Mouse (Mus musculus): Measurements from ENCODE around the gene Irgm1. TPM values are rescaled to one million over a fixed set of nuclear protein-coding genes. Genes with fewer than 3 reads are reported as not detected.

The Irgm1 gene
- polyA plus RNA-seq, 1 experiment from 2014 or later, result 1.6 TPM

DNA sequence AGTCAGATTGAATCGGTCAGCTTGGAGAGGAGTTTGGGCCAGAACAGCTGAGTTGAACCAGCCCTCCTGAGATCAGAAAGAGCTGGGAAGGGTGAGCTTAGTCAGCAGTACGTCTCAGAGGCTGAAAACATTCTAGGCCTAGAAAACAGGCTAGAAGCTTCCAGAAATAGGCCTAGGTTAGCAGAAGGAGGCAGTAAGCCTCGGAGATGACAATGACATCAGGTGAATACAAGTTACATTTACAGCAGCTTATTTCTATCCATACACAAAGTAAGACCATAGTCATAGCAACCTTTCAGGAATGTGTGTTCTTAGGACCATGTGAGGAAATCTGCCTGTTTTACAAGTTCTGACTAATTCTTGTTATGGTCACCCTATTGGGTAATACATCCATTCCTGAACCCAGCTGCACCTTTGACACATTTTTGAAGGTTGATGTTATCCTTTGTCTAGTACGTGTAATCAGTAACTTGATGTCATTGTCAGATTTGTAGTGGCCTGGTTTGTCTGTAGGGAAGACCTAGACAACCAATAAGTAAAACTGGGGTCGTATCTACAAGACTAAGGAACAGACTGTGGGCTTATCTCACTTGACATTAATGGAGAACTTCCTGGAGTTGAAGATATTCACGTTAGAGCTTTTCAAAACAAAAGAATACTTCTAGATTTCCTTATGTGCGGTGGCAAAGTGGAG is 51.7 kb downstream of the Irgm1 start:
- Histone ChIP-seq H3K4me1 (replicated peaks; ENCODE audit: control insufficient read depth, insufficient read depth, low read length) (peaks cover 28% of the 10 kb centered on the region), H3K4me3 (replicated peaks; ENCODE audit: low read length) (no peak overlapping the region), H3K9me3 (ENCODE audit: control insufficient read depth, low read length) (no peaks in the 10 kb centered on the region), H3K36me3 (ENCODE audit: control insufficient read depth, insufficient read depth) (no peaks in the 10 kb centered on the region), H3K4me2 (ENCODE audit: low read length) (no peak overlapping the region), H3K27ac (ENCODE audit: low read length) (no peak overlapping the region), H3K9ac (replicated peaks; ENCODE audit: low read depth, low read length) (no peak overlapping the region), H3K27me3 (replicated peaks; ENCODE audit: control insufficient read depth, insufficient read depth, low read length) (peaks cover 9% of the 10 kb centered on the region; the same call in 1 of the 2 replicates)
- WGBS, result 76% methylated on average over 7 of the region's 7 CpGs
- no peak for ATAC-seq

DNA sequence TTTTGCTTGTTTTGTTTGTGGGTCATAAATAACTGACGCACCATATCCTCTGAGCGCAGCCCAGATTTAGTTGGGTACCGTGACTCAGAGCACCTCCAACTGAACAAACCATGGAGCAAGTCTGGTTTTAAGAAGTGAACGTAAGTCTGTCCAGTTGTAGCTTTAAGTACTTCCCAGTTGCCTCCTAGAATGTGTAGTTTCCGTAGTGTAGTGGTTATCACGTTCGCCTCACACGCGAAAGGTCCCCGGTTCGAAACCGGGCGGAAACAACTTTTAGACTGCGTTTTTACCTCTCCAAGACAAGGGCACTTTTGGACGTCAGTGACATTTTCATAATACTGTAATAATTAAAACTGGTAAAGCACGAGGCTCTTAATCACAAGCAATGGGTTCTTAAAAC is 53.1 kb downstream of the Irgm1 start:
- no peak for ATAC-seq
- no peaks in the 10 kb centered on the region for H3K36me3 ChIP-seq (ENCODE audit: control insufficient read depth, insufficient read depth)
- peak overlapping the region; percentile 90 for H3K4me2 ChIP-seq (ENCODE audit: low read length)
- H3K9me3 ChIP-seq (ENCODE audit: control insufficient read depth, low read length), result no peaks in the 10 kb centered on the region
- peak overlapping the region; percentile 80 for H3K4me3 ChIP-seq (replicated peaks; ENCODE audit: low read length)
- peaks cover 25% of the 10 kb centered on the region for H3K4me1 ChIP-seq (replicated peaks; ENCODE audit: control insufficient read depth, insufficient read depth, low read length)
- under 1% methylated on average over 16 of the region's 16 CpGs for WGBS
- H3K27ac ChIP-seq (ENCODE audit: low read length), result no peak overlapping the region
- peak overlapping the region; percentile 85 for H3K9ac ChIP-seq (replicated peaks; ENCODE audit: low read depth, low read length)
- 0 out of 2 replicates have a peak, but pooled peaks cover 3% of the 10 kb centered on the region for H3K27me3 ChIP-seq (replicated peaks; ENCODE audit: control insufficient read depth, insufficient read depth, low read length)

DNA sequence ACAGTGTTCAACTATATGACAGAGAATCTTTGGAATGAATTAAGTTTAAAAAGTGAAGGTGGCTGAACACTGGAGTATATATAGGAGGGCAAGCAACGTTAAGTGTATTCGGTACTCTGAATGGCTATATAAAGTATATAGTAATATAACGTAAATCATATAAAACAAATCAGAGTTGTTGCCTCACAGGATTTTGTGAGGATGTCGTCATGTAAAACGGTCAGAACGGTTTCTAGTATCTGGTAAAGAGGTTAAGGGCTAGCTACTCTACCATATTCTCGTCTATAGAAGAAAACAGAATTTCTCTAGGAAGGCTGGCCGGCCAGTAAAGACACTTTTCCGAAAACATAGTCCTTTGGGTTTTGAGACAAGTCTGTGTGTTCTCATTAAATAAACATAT is 53.7 kb downstream of the Irgm1 start:
- no peaks in the 10 kb centered on the region for H3K36me3 ChIP-seq (ENCODE audit: control insufficient read depth, insufficient read depth)
- ATAC-seq, result no peak
- WGBS, result 6% methylated on average over 9 of the region's 9 CpGs
- peak overlapping the region; percentile 90 for H3K4me2 ChIP-seq (ENCODE audit: low read length)
- H3K27me3 ChIP-seq (replicated peaks; ENCODE audit: control insufficient read depth, insufficient read depth, low read length), result 0 out of 2 replicates have a peak, but pooled peaks cover 3% of the 10 kb centered on the region
- peaks cover 28% of the 10 kb centered on the region for H3K4me1 ChIP-seq (replicated peaks; ENCODE audit: control insufficient read depth, insufficient read depth, low read length)
- H3K27ac ChIP-seq (ENCODE audit: low read length), result peak overlapping the region; percentile 96
- no peaks in the 10 kb centered on the region for H3K9me3 ChIP-seq (ENCODE audit: control insufficient read depth, low read length)
- peak overlapping the region; percentile 80 for H3K4me3 ChIP-seq (replicated peaks; ENCODE audit: low read length)
- H3K9ac ChIP-seq (replicated peaks; ENCODE audit: low read depth, low read length), result peak overlapping the region; percentile 85

DNA sequence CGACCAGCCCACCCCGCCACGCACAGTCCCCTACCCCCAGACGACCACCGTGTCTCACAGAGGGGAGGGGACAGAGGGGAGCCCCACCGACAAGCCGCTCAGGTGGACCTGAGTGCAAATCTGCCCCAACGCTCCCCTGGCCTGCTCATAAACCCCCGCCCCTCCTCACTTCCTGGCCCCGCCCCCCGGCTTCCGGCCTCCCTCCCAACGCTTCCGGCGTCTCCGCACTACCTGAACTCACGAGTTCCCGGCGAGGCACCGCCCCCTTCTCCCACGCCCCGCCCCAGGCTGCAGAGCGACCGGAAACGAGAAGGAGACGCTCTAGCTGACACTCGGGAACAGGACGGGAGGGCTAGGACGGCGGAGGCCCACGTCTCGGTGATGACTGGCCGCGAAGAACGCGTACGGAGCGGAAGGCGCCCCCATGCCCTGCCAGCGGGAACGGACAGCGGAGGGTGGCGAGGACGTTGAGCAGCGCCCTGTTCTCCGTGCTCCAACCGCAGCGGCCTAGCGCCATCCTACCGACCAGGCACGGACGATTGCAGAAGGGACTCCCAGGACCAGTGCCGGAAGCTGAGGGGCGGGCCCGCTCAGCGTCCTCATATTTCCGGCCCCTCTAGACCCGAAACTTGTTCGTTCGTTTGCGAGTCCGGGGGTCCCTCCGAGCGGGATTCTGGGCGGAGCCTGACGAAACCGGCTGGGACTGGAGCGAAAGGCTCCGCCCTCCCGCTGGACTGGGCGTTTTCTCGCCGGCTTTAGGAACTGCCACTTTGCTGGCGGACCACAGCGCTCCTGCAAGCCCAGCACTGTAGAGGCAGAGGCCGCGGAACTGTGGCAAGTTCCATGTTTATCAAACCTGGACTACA is 54.5 kb downstream of the Irgm1 start, which contains the start of gene Trim41:
Gene Trim41 (minus strand): TSS at position 554 of the 866 bp plus-strand sequence.
- Histone ChIP-seq H3K9ac (replicated peaks; ENCODE audit: low read depth, low read length) (peak within 1 kb of the TSS; percentile 85), H3K27me3 (replicated peaks; ENCODE audit: control insufficient read depth, insufficient read depth, low read length) (no peaks in the 10 kb centered on the region), H3K9me3 (ENCODE audit: control insufficient read depth, low read length) (no peaks in the 10 kb centered on the region), H3K36me3 (ENCODE audit: control insufficient read depth, insufficient read depth) (no peaks in the 10 kb centered on the region), H3K4me3 (replicated peaks; ENCODE audit: low read length) (peak within 1 kb of the TSS; percentile 80), H3K27ac (ENCODE audit: low read length) (peak within 1 kb of the TSS; percentile 96), H3K4me1 (replicated peaks; ENCODE audit: control insufficient read depth, insufficient read depth, low read length) (peaks cover 28% of the 10 kb centered on the region), H3K4me2 (ENCODE audit: low read length) (peak within 1 kb of the TSS; percentile 90)
- peak; percentile 97 for ATAC-seq
- 0% methylated on average over 77 of the region's 77 CpGs for WGBS

DNA sequence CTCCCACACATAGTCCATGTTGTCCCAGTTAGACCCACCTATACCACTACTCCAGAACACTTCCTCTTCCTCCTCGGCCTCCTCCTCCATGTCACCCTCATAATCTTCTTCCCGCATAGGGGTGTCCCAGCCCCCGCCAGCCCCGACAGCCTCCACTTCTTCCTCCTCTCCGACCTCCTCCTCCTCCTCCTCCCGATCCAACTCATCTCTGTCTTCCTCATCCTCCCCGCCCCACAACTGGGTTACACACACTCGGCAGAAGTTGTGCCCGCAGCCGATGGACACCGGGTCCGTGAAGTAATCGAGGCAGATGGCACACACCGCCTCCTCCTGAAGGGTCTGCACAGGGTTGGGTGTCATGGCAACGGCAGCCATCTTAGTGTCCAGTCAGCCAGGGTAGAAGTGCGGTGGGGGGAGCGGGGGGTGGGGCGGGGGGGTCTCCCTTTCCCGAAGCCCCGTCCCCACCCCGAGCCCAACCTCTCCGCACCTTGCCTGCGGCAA is 55.2 kb downstream of the Irgm1 start:
- WGBS, result 2% methylated on average over 23 of the region's 23 CpGs
- peak overlapping the region; percentile 80 for H3K4me3 ChIP-seq (replicated peaks; ENCODE audit: low read length)

DNA sequence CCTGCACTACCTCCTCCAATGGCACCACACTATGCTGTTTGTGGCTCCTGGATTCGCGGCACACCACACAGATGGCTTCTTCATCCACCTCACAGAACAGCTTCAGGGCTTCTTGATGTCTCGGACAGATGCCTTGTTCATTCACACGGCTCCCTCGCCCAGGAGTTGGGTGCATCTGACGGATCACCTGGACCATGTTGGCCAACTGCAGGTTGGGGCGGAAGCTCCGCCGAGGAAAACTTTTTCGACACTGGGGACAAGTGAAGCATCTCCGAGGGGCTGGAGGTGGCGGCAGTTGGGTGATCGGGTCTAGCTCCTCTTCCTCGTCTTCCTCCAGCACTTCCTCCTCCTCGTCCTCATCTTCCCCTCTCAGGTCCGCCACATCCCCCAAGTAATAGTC is 55.6 kb downstream of the Irgm1 start:
- WGBS, result 76% methylated on average over 16 of the region's 16 CpGs
- Histone ChIP-seq H3K4me1 (replicated peaks; ENCODE audit: control insufficient read depth, insufficient read depth, low read length) (peaks cover 28% of the 10 kb centered on the region), H3K9me3 (ENCODE audit: control insufficient read depth, low read length) (no peaks in the 10 kb centered on the region), H3K9ac (replicated peaks; ENCODE audit: low read depth, low read length) (peak overlapping the region; percentile 20; the same call in 1 of the 2 replicates), H3K36me3 (ENCODE audit: control insufficient read depth, insufficient read depth) (peaks cover 5% of the 10 kb centered on the region), H3K27me3 (replicated peaks; ENCODE audit: control insufficient read depth, insufficient read depth, low read length) (no peaks in the 10 kb centered on the region), H3K4me2 (ENCODE audit: low read length) (peak overlapping the region; percentile 79), H3K4me3 (replicated peaks; ENCODE audit: low read length) (peak overlapping the region; percentile 80), H3K27ac (ENCODE audit: low read length) (no peak overlapping the region)
- no peak for ATAC-seq

More for the DNA sequence above, 55.2 kb downstream of the Irgm1 start:
- Histone ChIP-seq H3K9me3 (ENCODE audit: control insufficient read depth, low read length) (no peaks in the 10 kb centered on the region), H3K27me3 (replicated peaks; ENCODE audit: control insufficient read depth, insufficient read depth, low read length) (no peaks in the 10 kb centered on the region), H3K36me3 (ENCODE audit: control insufficient read depth, insufficient read depth) (peaks cover 5% of the 10 kb centered on the region), H3K9ac (replicated peaks; ENCODE audit: low read depth, low read length) (peak overlapping the region; percentile 80), H3K27ac (ENCODE audit: low read length) (peak overlapping the region; percentile 96; the same call in 1 of the 2 replicates), H3K4me2 (ENCODE audit: low read length) (peak overlapping the region; percentile 79), H3K4me1 (replicated peaks; ENCODE audit: control insufficient read depth, insufficient read depth, low read length) (peaks cover 28% of the 10 kb centered on the region)
- peak; percentile 32 for ATAC-seq

DNA sequence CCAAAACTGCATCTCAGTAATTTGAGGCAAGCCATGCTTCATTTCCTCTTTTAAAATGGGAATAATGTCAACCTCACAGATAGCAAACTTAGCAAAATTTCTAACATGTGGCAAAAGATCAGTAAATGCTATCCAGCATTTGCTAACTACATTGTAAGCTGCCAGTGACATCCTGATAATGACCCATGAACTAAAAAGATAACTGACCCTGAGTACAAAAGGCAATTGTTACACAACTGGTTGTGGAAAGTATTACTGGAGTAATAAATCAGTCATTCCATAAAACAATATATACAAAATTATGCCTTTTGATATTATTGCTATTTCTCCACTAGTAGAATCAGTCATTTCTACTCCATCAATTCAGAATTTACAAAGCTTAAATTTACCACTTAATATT is 57.7 kb downstream of the Irgm1 start:
- peaks cover 28% of the 10 kb centered on the region for H3K4me1 ChIP-seq (replicated peaks; ENCODE audit: control insufficient read depth, insufficient read depth, low read length)
- H3K4me2 ChIP-seq (ENCODE audit: low read length), result no peak overlapping the region
- no peaks in the 10 kb centered on the region for H3K27me3 ChIP-seq (replicated peaks; ENCODE audit: control insufficient read depth, insufficient read depth, low read length)
- H3K36me3 ChIP-seq (ENCODE audit: control insufficient read depth, insufficient read depth), result peaks cover 15% of the 10 kb centered on the region
- H3K9me3 ChIP-seq (ENCODE audit: control insufficient read depth, low read length), result no peaks in the 10 kb centered on the region
- no peak overlapping the region for H3K9ac ChIP-seq (replicated peaks; ENCODE audit: low read depth, low read length)
- no peak overlapping the region for H3K4me3 ChIP-seq (replicated peaks; ENCODE audit: low read length)
- H3K27ac ChIP-seq (ENCODE audit: low read length), result no peak overlapping the region
- no peak for ATAC-seq

Data from forebrain, embryonic 16.5 days (tissue).